In the genomic region with DNA sequence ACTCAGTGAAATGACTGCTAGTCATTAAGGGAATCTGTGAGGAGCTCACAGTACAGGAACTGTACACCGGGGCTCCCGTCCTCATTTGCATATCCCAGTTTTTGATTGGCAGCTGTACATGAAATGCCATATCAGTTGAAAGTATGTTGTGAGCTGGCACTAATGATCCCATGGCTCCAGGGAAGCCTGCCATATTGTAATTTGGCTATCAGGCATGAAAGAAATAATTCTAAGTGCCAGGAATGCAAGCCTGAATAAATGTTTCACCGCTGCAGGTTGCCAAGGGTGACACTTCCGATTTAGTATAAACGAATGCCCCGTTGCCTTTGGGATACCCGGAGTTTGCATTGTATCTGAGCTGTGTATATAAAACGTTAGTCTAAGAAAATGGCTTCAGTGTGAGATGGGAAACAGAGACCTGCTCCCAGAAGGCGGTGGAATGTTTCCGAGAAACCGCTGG, we compare ENCODE assay signal across 13 mouse cellular contexts.
DNase-seq lines count a peak whose midpoint lies in the region; ATAC-seq and TF ChIP-seq lines count a peak whose summit lies in the region.
"Had no signal": no experiment of that assay in that cellular context is flagged by ENCODE, and none has a peak within 500 bp of the region (broad histone marks: within the 10 kb centered on the region; RNA-seq: fewer than 3 reads in every experiment).

No protein-coding gene starts in this region.

- H3K27me3 ChIP-seq in lung, embryonic 14.5 days (ENCODE audit: insufficient read depth, low read length): no peaks in the 10 kb centered on the region
- peaks cover 12% of the 10 kb centered on the region for H3K27me3 ChIP-seq in forebrain, embryonic 10.5 days (ENCODE audit: poor library complexity, severe bottlenecking)
- no peaks in the 10 kb centered on the region for H3K27me3 ChIP-seq in hindbrain, embryonic 16.5 days (replicated peaks; ENCODE audit: control insufficient read depth, insufficient read depth, low read length)
- H3K27me3 ChIP-seq in neural tube, embryonic 14.5 days (ENCODE audit: control insufficient read depth, insufficient read depth, low read length): no peaks in the 10 kb centered on the region
- H3K27me3 ChIP-seq in heart, embryonic 12.5 days (replicated peaks): peaks cover 6% of the 10 kb centered on the region; the same call in 1 of the 2 replicates

- H3K4me3 ChIP-seq in lung, embryonic 14.5 days (ENCODE audit: low read depth, low read length): no peak overlapping the region
- H3K4me3 ChIP-seq in forebrain, embryonic 10.5 days: no peak overlapping the region
- no peak overlapping the region for H3K4me3 ChIP-seq in hindbrain, embryonic 16.5 days (ENCODE audit: low read length)
- no peak overlapping the region for H3K4me3 ChIP-seq in neural tube, embryonic 14.5 days (ENCODE audit: low read depth, low read length)
- H3K4me3 ChIP-seq in heart, embryonic 12.5 days: no peak overlapping the region
- H3K4me3 ChIP-seq: left cerebral cortex, adult 2 months had no signal

- H3K4me2 ChIP-seq in lung, embryonic 14.5 days: no peak overlapping the region
- H3K4me2 ChIP-seq in hindbrain, embryonic 16.5 days (ENCODE audit: low read length): peak overlapping the region; percentile 27
- H3K4me2 ChIP-seq in neural tube, embryonic 14.5 days (ENCODE audit: low read depth, low read length): no peak overlapping the region
- H3K4me2 ChIP-seq in heart, embryonic 12.5 days: no peak overlapping the region

- no peak overlapping the region for H3K27ac ChIP-seq in lung, embryonic 14.5 days (ENCODE audit: low read depth)
- H3K27ac ChIP-seq in forebrain, embryonic 10.5 days: peak overlapping the region; percentile 51; the same call in 1 of the 2 replicates
- H3K27ac ChIP-seq in hindbrain, embryonic 16.5 days (ENCODE audit: low read depth, low read length): peak overlapping the region; percentile 46
- peak overlapping the region; percentile 65 for H3K27ac ChIP-seq in neural tube, embryonic 14.5 days (ENCODE audit: low read depth, low read length)
- H3K27ac ChIP-seq in heart, embryonic 12.5 days (ENCODE audit: poor library complexity, severe bottlenecking): no peak overlapping the region
- H3K27ac ChIP-seq: left cerebral cortex, adult 2 months had no signal

- no peak overlapping the region for H3K9ac ChIP-seq in lung, embryonic 14.5 days
- no peak overlapping the region for H3K9ac ChIP-seq in hindbrain, embryonic 16.5 days (ENCODE audit: low read depth, low read length)
- no peak overlapping the region for H3K9ac ChIP-seq in neural tube, embryonic 14.5 days (replicated peaks; ENCODE audit: low read depth, low read length)
- H3K9ac ChIP-seq in heart, embryonic 12.5 days: no peak overlapping the region

- TF ChIP-seq CTCF in lung, embryonic 14.5 days (IDR thresholded peaks at IDR 0.05; ENCODE audit: low read depth): no peak

- WGBS in lung, embryonic 14.5 days: 46% methylated on average over 11 of the region's 11 CpGs
- 69% methylated on average over 11 of the region's 11 CpGs for WGBS in forebrain, embryonic 10.5 days
- WGBS in hindbrain, embryonic 16.5 days: 14% methylated on average over 11 of the region's 11 CpGs
- 14% methylated on average over 11 of the region's 11 CpGs for WGBS in neural tube, embryonic 14.5 days
- WGBS in heart, embryonic 12.5 days: 73% methylated on average over 11 of the region's 11 CpGs

- DNase-seq in lung, embryonic 14.5 days: peak; percentile 31
- DNase-seq in lung, postnatal 14 days: no peak
- DNase-seq in forebrain, embryonic 10.5 days (ENCODE audit: extremely low spot score, low spot score): no peak
- no peak for DNase-seq in right cerebral cortex, postnatal 4 days
- DNase-seq: adrenal gland, postnatal 36 days; gastrocnemius, postnatal 14 days; heart, postnatal 4 days had no signal

- H3K4me1 ChIP-seq in lung, embryonic 14.5 days (ENCODE audit: insufficient read depth): peaks cover 29% of the 10 kb centered on the region
- H3K4me1 ChIP-seq in forebrain, embryonic 10.5 days: peaks cover 65% of the 10 kb centered on the region
- peaks cover 37% of the 10 kb centered on the region for H3K4me1 ChIP-seq in hindbrain, embryonic 16.5 days (ENCODE audit: control insufficient read depth, insufficient read depth, low read depth, low read length)
- H3K4me1 ChIP-seq in neural tube, embryonic 14.5 days (ENCODE audit: control insufficient read depth, insufficient read depth, low read length): peaks cover 32% of the 10 kb centered on the region
- peaks cover 27% of the 10 kb centered on the region for H3K4me1 ChIP-seq in heart, embryonic 12.5 days (replicated peaks)

- H3K36me3 ChIP-seq in lung, embryonic 14.5 days (ENCODE audit: insufficient read depth): no peaks in the 10 kb centered on the region
- H3K36me3 ChIP-seq in forebrain, embryonic 10.5 days (replicated peaks): no peaks in the 10 kb centered on the region
- no peaks in the 10 kb centered on the region for H3K36me3 ChIP-seq in hindbrain, embryonic 16.5 days (ENCODE audit: control insufficient read depth, insufficient read depth, low read length)
- H3K36me3 ChIP-seq in neural tube, embryonic 14.5 days (ENCODE audit: control insufficient read depth, insufficient read depth, low read length): no peaks in the 10 kb centered on the region
- H3K36me3 ChIP-seq in heart, embryonic 12.5 days: no peaks in the 10 kb centered on the region
- H3K36me3 ChIP-seq: G1E had no signal

- no peaks in the 10 kb centered on the region for H3K9me3 ChIP-seq in lung, embryonic 14.5 days (ENCODE audit: low read depth, low read length)
- no peaks in the 10 kb centered on the region for H3K9me3 ChIP-seq in forebrain, embryonic 10.5 days
- H3K9me3 ChIP-seq in hindbrain, embryonic 16.5 days (ENCODE audit: control insufficient read depth, low read length): no peaks in the 10 kb centered on the region
- no peaks in the 10 kb centered on the region for H3K9me3 ChIP-seq in neural tube, embryonic 14.5 days (ENCODE audit: control insufficient read depth, low read length)
- no peaks in the 10 kb centered on the region for H3K9me3 ChIP-seq in heart, embryonic 12.5 days (replicated peaks)

- no peak for ATAC-seq in lung, embryonic 14.5 days (ENCODE audit: insufficient read depth)
- ATAC-seq in hindbrain, embryonic 16.5 days: 0 out of 2 replicates have a peak, but pooled peaks have one; percentile 34
- ATAC-seq in neural tube, embryonic 14.5 days (ENCODE audit: low read depth): peak; percentile 53; the same call in 1 of the 2 replicates
- ATAC-seq in inflammation-experienced regulatory T-cells, adult 6 months: no peak
- no peak for ATAC-seq in heart, embryonic 12.5 days (ENCODE audit: insufficient number of reproducible peaks, low FRiP score)

Comparison
In these comparisons a context has a peak if more than half of its experiments do, and no peak if none do; other contexts are left out.
1. ATAC-seq: peak in hindbrain, embryonic 16.5 days (single experiment) and neural tube, embryonic 14.5 days (single experiment); none in lung, embryonic 14.5 days (single experiment), inflammation-experienced regulatory T-cells, adult 6 months (single experiment) and heart, embryonic 12.5 days (single experiment).
2. H3K27ac ChIP-seq: peak in forebrain, embryonic 10.5 days (single experiment), hindbrain, embryonic 16.5 days (single experiment) and neural tube, embryonic 14.5 days (single experiment); none in lung, embryonic 14.5 days (single experiment) and heart, embryonic 12.5 days (single experiment).